Mouse (Mus musculus): Measurements from ENCODE around the gene Dedd2.

GRCm38 (mm10) chr7:25238829-25239623, 18.6 kb upstream of the Dedd2 start:
- no peak for TF ChIP-seq CTCF (conservative IDR thresholded peaks at IDR 0.05; ENCODE audit: low read length)
- no peak for TF ChIP-seq POU5F1 (IDR thresholded peaks at IDR 0.05; ENCODE audit: borderline replicate concordance, low read length)
- no peak for TF ChIP-seq NANOG (IDR thresholded peaks at IDR 0.05; ENCODE audit: borderline replicate concordance, low read length)
